Mouse (Mus musculus): ENCODE measurements around the gene Pamr1.

The Pamr1 gene

GRCm38 (mm10) chr2:102549611-102550266 lies at the start of gene Pamr1:
TSS of gene Pamr1 (plus strand) at chr2:102550012.
- DNase-seq (ENCODE audit: low spot score in 2 of 2): no peak

GRCm38 (mm10) chr2:102507633-102508032 lies 42.2 kb upstream of the Pamr1 start:
- no peak for DNase-seq (ENCODE audit: low spot score in 2 of 2)

- DNase-seq (ENCODE audit: low spot score in 2 of 2): no peak
These were observed 41.7 kb upstream of the Pamr1 start for GRCm38 (mm10) chr2:102508154-102508553.

- DNase-seq (ENCODE audit: low spot score in 2 of 2): no peak
These were observed 29.9 kb upstream of the Pamr1 start for GRCm38 (mm10) chr2:102519956-102520355.

- DNase-seq (ENCODE audit: low spot score in 2 of 2): no peak
These were observed 22.2 kb upstream of the Pamr1 start for GRCm38 (mm10) chr2:102527563-102527962.

GRCm38 (mm10) chr2:102533437-102533836 lies 16.4 kb upstream of the Pamr1 start:
- DNase-seq (ENCODE audit: low spot score in 2 of 2): no peak

- no peak for DNase-seq (ENCODE audit: low spot score in 2 of 2)
These were observed 13.0 kb upstream of the Pamr1 start for GRCm38 (mm10) chr2:102536766-102537165.

- DNase-seq (ENCODE audit: low spot score in 2 of 2): no peak
These were observed 9.2 kb upstream of the Pamr1 start for GRCm38 (mm10) chr2:102540438-102541230.

GRCm38 (mm10) chr2:102541404-102542125 lies 8.2 kb upstream of the Pamr1 start:
- no peak for DNase-seq (ENCODE audit: low spot score in 2 of 2)

- DNase-seq (ENCODE audit: low spot score in 2 of 2): no peak
These were observed 5.7 kb upstream of the Pamr1 start for GRCm38 (mm10) chr2:102543961-102544719.

GRCm38 (mm10) chr2:102550910-102551582 lies 1.2 kb downstream of the Pamr1 start:
- no peak for DNase-seq (ENCODE audit: low spot score in 2 of 2)

- DNase-seq (ENCODE audit: low spot score in 2 of 2): no peak
These were observed 1.8 kb downstream of the Pamr1 start for GRCm38 (mm10) chr2:102551594-102551993.

- DNase-seq (ENCODE audit: low spot score in 2 of 2): no peak
These were observed 2.3 kb downstream of the Pamr1 start for GRCm38 (mm10) chr2:102552095-102552537.

- no peak for DNase-seq (ENCODE audit: low spot score in 2 of 2)
These were observed 7.3 kb downstream of the Pamr1 start for GRCm38 (mm10) chr2:102557085-102557484.

- DNase-seq (ENCODE audit: low spot score in 2 of 2): no peak
These were observed 9.2 kb downstream of the Pamr1 start for GRCm38 (mm10) chr2:102558965-102559364.

GRCm38 (mm10) chr2:102563848-102564247 lies 14.0 kb downstream of the Pamr1 start:
- DNase-seq (ENCODE audit: low spot score in 2 of 2): no peak

- no peak for DNase-seq (ENCODE audit: low spot score in 2 of 2)
These were observed 29.4 kb downstream of the Pamr1 start for GRCm38 (mm10) chr2:102579248-102579647.

- DNase-seq (ENCODE audit: low spot score in 2 of 2): no peak
These were observed 40.2 kb downstream of the Pamr1 start for GRCm38 (mm10) chr2:102589977-102590376.

- DNase-seq (ENCODE audit: low spot score in 2 of 2): no peak
These were observed 44.7 kb downstream of the Pamr1 start for GRCm38 (mm10) chr2:102594535-102594934.

GRCm38 (mm10) chr2:102595395-102596130 lies 45.8 kb downstream of the Pamr1 start:
- DNase-seq (ENCODE audit: low spot score in 2 of 2): no peak
